ENCODE assay signal across 8 mouse cellular contexts in the genomic region with DNA sequence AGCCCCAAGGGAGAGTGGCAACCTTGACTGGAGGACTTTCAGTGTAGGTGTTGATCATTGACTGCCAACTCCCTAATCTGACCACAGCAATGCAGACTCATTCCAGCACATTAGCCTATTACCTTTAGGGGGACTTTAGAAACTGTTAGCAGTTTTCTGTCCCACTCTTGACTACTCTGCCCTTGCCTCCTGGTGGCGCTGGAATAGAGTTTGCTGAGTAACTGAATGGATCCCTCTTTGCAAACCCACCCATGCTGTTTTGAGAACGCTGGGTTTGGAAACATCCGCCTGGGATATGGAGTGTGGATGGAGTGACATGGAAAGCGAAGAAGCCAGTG. TPM values are rescaled to one million over a fixed set of nuclear protein-coding genes. Genes with fewer than 3 reads are reported as not detected.
A peak's percentile ranks its signal among the peaks of the same experiment; 100 is the strongest.
DNase-seq lines count a peak whose midpoint lies in the region; ATAC-seq and TF ChIP-seq lines count a peak whose summit lies in the region.

No protein-coding gene starts in this region.

- H3K9me3 ChIP-seq in kidney, postnatal 0 days (replicated peaks; ENCODE audit: low read length), result no peaks in the 10 kb centered on the region
- no peaks in the 10 kb centered on the region for H3K9me3 ChIP-seq in embryonic facial prominence, embryonic 13.5 days
- H3K9me3 ChIP-seq in hindbrain, embryonic 16.5 days (ENCODE audit: control insufficient read depth, low read length), result no peaks in the 10 kb centered on the region
- H3K9me3 ChIP-seq in midbrain, embryonic 16.5 days (replicated peaks; ENCODE audit: control insufficient read depth, low read length, poor library complexity, severe bottlenecking), result no peaks in the 10 kb centered on the region

- peaks cover 16% of the 10 kb centered on the region for H3K27me3 ChIP-seq in kidney, postnatal 0 days (ENCODE audit: insufficient read depth, low read length)
- peaks cover 51% of the 10 kb centered on the region for H3K27me3 ChIP-seq in embryonic facial prominence, embryonic 13.5 days
- peaks cover 10% of the 10 kb centered on the region for H3K27me3 ChIP-seq in hindbrain, embryonic 16.5 days (replicated peaks; ENCODE audit: control insufficient read depth, insufficient read depth, low read length)
- H3K27me3 ChIP-seq in midbrain, embryonic 16.5 days (ENCODE audit: control insufficient read depth, insufficient read depth, low read depth, low read length), result peaks cover 14% of the 10 kb centered on the region

- 0 out of 2 replicates have a peak, but pooled peaks cover 5% of the 10 kb centered on the region for H3K4me1 ChIP-seq in kidney, postnatal 0 days (replicated peaks; ENCODE audit: insufficient read depth, low read length)
- H3K4me1 ChIP-seq in embryonic facial prominence, embryonic 13.5 days, result peaks cover 13% of the 10 kb centered on the region; the same call in 1 of the 2 replicates
- peaks cover 5% of the 10 kb centered on the region for H3K4me1 ChIP-seq in hindbrain, embryonic 16.5 days (ENCODE audit: control insufficient read depth, insufficient read depth, low read depth, low read length)
- H3K4me1 ChIP-seq in midbrain, embryonic 16.5 days (ENCODE audit: control insufficient read depth, insufficient read depth, low read length), result peaks cover 2% of the 10 kb centered on the region; the same call in 1 of the 2 replicates

- TF ChIP-seq CTCF in kidney, postnatal 0 days (IDR thresholded peaks at IDR 0.05; ENCODE audit: low read depth), result no peak; the same call in 1 of the 2 replicates

- DNase-seq in kidney, postnatal 0 days (ENCODE audit: low spot score), result peak; percentile 18
- no peak for DNase-seq in kidney, postnatal 25 days
- no peak for DNase-seq in adrenal gland, postnatal 10 days
- no peak for DNase-seq in kidney, postnatal 4 days

- H3K4me3 ChIP-seq in kidney, postnatal 0 days (replicated peaks; ENCODE audit: low read depth, low read length), result peak overlapping the region; percentile 51
- H3K4me3 ChIP-seq in embryonic facial prominence, embryonic 13.5 days, result peak overlapping the region; percentile 55
- H3K4me3 ChIP-seq in hindbrain, embryonic 16.5 days (ENCODE audit: low read length), result peak overlapping the region; percentile 63
- H3K4me3 ChIP-seq in midbrain, embryonic 16.5 days (ENCODE audit: low read depth, low read length), result peak overlapping the region; percentile 53

- ATAC-seq in kidney, postnatal 0 days (replicated peaks; ENCODE audit: low FRiP score, low read depth), result no peak; the same call in 1 of the 2 replicates
- peak; percentile 38; the same call in 1 of the 2 replicates for ATAC-seq in embryonic facial prominence, embryonic 13.5 days (ENCODE audit: insufficient number of reproducible peaks, insufficient read depth, low FRiP score, low TSS enrichment, low read depth)
- 0 out of 2 replicates have a peak, but pooled peaks have one; percentile 5 for ATAC-seq in hindbrain, embryonic 16.5 days
- peak; percentile 59 for ATAC-seq in midbrain, embryonic 16.5 days
- no peak for ATAC-seq in monocyte, adult 5-6 weeks (replicated peaks; ENCODE audit: insufficient number of reproducible peaks, low FRiP score, low TSS enrichment, poor library complexity, severe bottlenecking)

- H3K27ac ChIP-seq in kidney, postnatal 0 days, result no peak overlapping the region
- no peak overlapping the region for H3K27ac ChIP-seq in embryonic facial prominence, embryonic 13.5 days
- no peak overlapping the region for H3K27ac ChIP-seq in hindbrain, embryonic 16.5 days (ENCODE audit: low read depth, low read length)
- H3K27ac ChIP-seq in midbrain, embryonic 16.5 days (ENCODE audit: low read length), result no peak overlapping the region

- WGBS in kidney, postnatal 0 days, result 57% methylated on average over 4 of the region's 4 CpGs
- 50% methylated on average over 4 of the region's 4 CpGs for WGBS in embryonic facial prominence, embryonic 13.5 days
- 59% methylated on average over 4 of the region's 4 CpGs for WGBS in hindbrain, embryonic 16.5 days
- whole genome bisulfite sequencing in midbrain, embryonic 16.5 days, result 47% methylated on average over 4 of the region's 4 CpGs

- peak overlapping the region; percentile 98 for H3K4me2 ChIP-seq in kidney, postnatal 0 days (ENCODE audit: low read length)
- H3K4me2 ChIP-seq in embryonic facial prominence, embryonic 13.5 days, result peak overlapping the region; percentile 97
- H3K4me2 ChIP-seq in hindbrain, embryonic 16.5 days (ENCODE audit: low read length), result peak overlapping the region; percentile 87
- H3K4me2 ChIP-seq in midbrain, embryonic 16.5 days (ENCODE audit: low read length), result peak overlapping the region; percentile 91

- no peak overlapping the region for H3K9ac ChIP-seq in kidney, postnatal 0 days (ENCODE audit: low read depth, low read length)
- peak overlapping the region; percentile 70 for H3K9ac ChIP-seq in embryonic facial prominence, embryonic 13.5 days
- peak overlapping the region; percentile 75 for H3K9ac ChIP-seq in hindbrain, embryonic 16.5 days (ENCODE audit: low read depth, low read length)
- peak overlapping the region; percentile 67 for H3K9ac ChIP-seq in midbrain, embryonic 16.5 days (ENCODE audit: low read depth, low read length)

- H3K36me3 ChIP-seq in kidney, postnatal 0 days (ENCODE audit: insufficient read depth, low read length), result no peaks in the 10 kb centered on the region
- no peaks in the 10 kb centered on the region for H3K36me3 ChIP-seq in embryonic facial prominence, embryonic 13.5 days
- no peaks in the 10 kb centered on the region for H3K36me3 ChIP-seq in hindbrain, embryonic 16.5 days (ENCODE audit: control insufficient read depth, insufficient read depth, low read length)
- H3K36me3 ChIP-seq in midbrain, embryonic 16.5 days (ENCODE audit: control insufficient read depth, insufficient read depth, low read length), result no peaks in the 10 kb centered on the region

RNA-seq across cellular contexts. Expression of gene Ano4, which starts 0.6 kb away (rescaled TPM):
- 2.0 and 2.4 TPM in 2 replicates for polyA plus RNA-seq in kidney, postnatal 0 days (2015; fragmentation: Nextera tagmentation; extraction: Ambion mirVana)
- 0.65 and 0.69 TPM in 2 replicates for polyA plus RNA-seq in embryonic facial prominence, embryonic 13.5 days (2015; fragmentation: Nextera tagmentation; extraction: Ambion mirVana)
- polyA plus RNA-seq in hindbrain, embryonic 16.5 days (2015; fragmentation: Nextera tagmentation; extraction: Ambion mirVana), result 10.6 and 11.9 TPM in 2 replicates
- polyA plus RNA-seq in midbrain, embryonic 16.5 days (2015; fragmentation: Nextera tagmentation; extraction: Ambion mirVana), result 7.7 and 7.9 TPM in 2 replicates
- total RNA-seq in adrenal gland, postnatal 10 days (2021), result 1 to 10 TPM in 1 of 2 experiments, under 1 TPM in 1; 0.90 to 1.6 TPM
- not detected in 3 replicates for total RNA-seq in monocyte, adult 5-6 weeks (2017)

Comparison
In these comparisons a context has a peak if more than half of its experiments do, and no peak if none do; other contexts are left out.
1. ATAC-seq: peak in embryonic facial prominence, embryonic 13.5 days (single experiment), hindbrain, embryonic 16.5 days (single experiment) and midbrain, embryonic 16.5 days (single experiment); none in kidney, postnatal 0 days (single experiment) and monocyte, adult 5-6 weeks (single experiment).
2. Peak in every context shown above with its lines, with median percentiles within 50 percentile points of each other: H3K4me2 ChIP-seq and H3K4me3 ChIP-seq.